Mouse (Mus musculus) brain, embryonic 14.5 days (tissue): ENCODE data around the gene Sirt4.

Experiments used
- CTCF ChIP-seq: fragments of 200-500 bp; IDR thresholded peaks from 2 replicates; pipeline ENCODE4 v1.5.1; 2012; ENCODE audit warnings: inconsistent platforms, mild to moderate bottlenecking, moderate library complexity, borderline replicate concordance; ENCODE audit not compliant: insufficient read depth, insufficient read length; ENCODE audit errors: extremely low read depth
- POLR2A ChIP-seq: fragments of 200-500 bp; IDR thresholded peaks from 2 replicates; pipeline ENCODE4 v1.6.1; 2012; ENCODE audit warnings: mild to moderate bottlenecking, inconsistent platforms, borderline replicate concordance; ENCODE audit not compliant: poor library complexity, insufficient read depth, insufficient read length, severe bottlenecking; ENCODE audit errors: extremely low read depth

DNA sequence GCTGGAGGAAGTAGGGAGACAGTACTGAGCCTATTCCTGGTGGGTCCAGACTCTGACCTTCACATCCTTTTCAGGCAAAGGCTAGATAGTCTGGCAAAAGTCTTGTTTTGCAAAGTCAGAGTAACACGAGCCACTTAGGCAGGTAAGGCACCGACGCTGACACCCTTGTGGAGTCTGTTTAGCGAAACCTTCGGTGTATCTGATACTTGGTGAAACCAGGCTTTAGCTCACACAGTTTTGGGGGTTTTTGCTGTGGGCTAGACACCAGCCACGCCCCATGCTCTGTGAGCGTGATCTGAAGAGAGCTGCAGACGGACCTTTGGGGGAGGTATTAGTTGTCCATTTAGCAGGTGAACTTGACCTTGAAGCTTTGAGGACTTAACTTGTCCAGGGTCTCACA is 51.3 kb downstream of the Sirt4 start:
- no peak for TF ChIP-seq POLR2A
- no peak for TF ChIP-seq CTCF
